Mouse (Mus musculus) left cerebral cortex, postnatal 4 days (tissue): Measurements from ENCODE around the gene Itgam. TPM values are rescaled to one million over a fixed set of nuclear protein-coding genes. Genes with fewer than 3 reads are reported as not detected.
"Not testable (repeated sequence)": the region's sequence is repeated elsewhere in the genome, so short reads cannot be mapped to it uniquely, and the experiment has no call there.

ENCODE experiments used
- DNase-seq: peaks from one replicate; pipeline ENCODE4 v3.0.0-alpha.2; 2022
- intact Hi-C: fragments of 180-260 bp; cut with DNase I; formaldehyde crosslinking; loops from one replicate; pipeline ENCODE4 v1.15.1; 2025
- total RNA-seq, 2 experiments: library from RNA; stranded (reverse); gene quantifications; 2 replicates each; pipeline ENCODE4 v1.2.3; 2021

Itgam gene
- 1 to 10 TPM; 2.1 to 2.2 TPM for total RNA-seq

DNA sequence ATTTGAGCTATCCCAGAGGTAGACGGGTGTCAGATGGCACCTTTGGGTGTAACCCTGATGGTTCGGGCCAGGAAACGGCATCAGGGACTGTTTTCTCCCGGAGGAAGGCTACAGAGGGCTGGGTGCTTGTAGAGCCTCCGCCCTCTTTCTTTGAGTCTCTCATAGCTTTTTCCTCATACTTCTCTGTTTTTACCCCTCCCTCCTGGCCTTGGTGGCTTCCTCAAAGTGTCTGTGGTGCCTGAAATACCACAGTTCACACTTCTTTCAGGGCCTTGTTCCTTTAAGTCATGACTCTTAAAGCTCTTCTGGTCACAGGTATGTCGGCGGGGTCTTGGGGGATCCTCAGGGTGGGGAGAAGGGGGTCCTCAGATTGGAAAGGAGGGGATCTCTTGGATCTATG lies at the start of gene Itgam, which contains the start of gene Gm49368:
Gene Itgam, plus strand, starts transcription at position 185 of the 400 bp plus-strand sequence.
Gene Gm49368, plus strand, starts transcription at position 228 of the 400 bp plus-strand sequence.
- DNase-seq: no peak
- intact Hi-C loops: no loop called here

- intact Hi-C loops: no loop called here
- DNase-seq: no peak
Measured at GRCm38 (mm10) chr7:128013116-128013515, 49.3 kb upstream of the Itgam start.

GRCm38 (mm10) chr7:128016134-128016533 lies 46.3 kb upstream of the Itgam start:
- intact Hi-C loops, DNase-seq: not testable (repeated sequence)

DNA sequence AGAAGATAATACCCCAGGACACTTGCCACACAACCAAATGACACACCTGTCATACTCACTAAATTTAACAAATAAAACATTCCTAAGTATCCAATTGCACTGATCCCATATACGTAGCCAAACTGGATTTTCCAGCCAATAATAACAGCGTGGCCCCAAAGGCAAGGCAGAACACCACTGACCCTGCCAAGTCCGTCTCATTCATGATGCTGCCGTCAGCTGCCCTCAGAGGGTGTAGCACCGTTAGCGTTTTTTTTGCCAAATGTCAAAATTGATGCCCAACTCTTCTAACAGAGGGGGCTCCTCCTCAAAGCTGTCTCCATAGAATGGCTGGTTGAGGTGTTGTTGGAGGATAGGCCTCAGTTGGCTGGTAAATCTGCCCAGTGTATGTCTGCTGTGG lies 45.8 kb upstream of the Itgam start:
- no peak for DNase-seq
- intact Hi-C loops: no loop called here

DNA sequence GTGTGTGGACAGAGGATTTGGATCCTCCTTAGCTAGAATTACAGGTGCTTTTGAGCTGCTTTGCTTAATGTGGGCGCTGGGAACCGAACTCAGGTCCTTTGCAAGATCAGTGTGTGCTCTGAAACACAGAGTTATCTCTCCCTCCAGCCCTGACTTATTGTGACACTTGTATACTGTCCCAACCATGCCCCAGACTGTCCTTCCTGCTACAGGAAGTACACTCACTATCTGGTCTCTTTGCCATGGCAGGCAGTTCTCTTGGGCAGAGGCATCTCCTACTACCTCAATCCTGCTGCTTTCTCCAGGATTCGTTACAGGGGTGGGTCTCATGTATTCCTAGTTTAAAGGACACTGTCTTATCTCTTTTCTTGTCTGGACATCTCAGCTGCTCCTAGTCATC lies 44.2 kb upstream of the Itgam start:
- DNase-seq: no peak
- intact Hi-C loops: no loop called here

GRCm38 (mm10) chr7:128019187-128019586 lies 43.3 kb upstream of the Itgam start:
- DNase-seq: no peak
- intact Hi-C loops: no loop called here

DNA sequence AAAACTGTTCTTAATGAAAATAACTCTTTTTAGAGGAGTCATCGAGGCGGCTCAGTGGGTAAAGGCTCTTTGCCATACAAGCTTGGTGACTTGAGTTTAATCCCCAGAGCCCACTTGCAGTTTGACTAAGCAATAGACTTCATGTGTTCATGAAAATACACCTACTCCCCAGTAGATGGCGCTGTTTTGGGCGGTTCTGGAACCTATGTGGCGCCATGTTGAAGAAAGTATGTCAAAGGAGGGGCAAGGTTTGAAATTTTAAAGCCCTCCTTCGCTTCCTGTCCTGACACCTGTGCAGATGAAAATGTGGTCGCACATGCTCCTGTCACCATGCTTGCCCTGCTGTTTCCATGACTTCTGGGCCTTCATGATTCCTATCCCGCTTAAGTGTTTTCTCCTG lies 39.5 kb upstream of the Itgam start:
- intact Hi-C loops: no loop called here
- no peak for DNase-seq

- intact Hi-C loops: no loop called here
- DNase-seq: no peak
Measured at GRCm38 (mm10) chr7:128023565-128023964, 38.9 kb upstream of the Itgam start.

- intact Hi-C loops: no loop called here
- no peak for DNase-seq
Measured at GRCm38 (mm10) chr7:128024364-128024763, 38.1 kb upstream of the Itgam start.

- intact Hi-C loops: no loop called here
- DNase-seq: no peak
Measured at GRCm38 (mm10) chr7:128024932-128025331, 37.5 kb upstream of the Itgam start.

DNA sequence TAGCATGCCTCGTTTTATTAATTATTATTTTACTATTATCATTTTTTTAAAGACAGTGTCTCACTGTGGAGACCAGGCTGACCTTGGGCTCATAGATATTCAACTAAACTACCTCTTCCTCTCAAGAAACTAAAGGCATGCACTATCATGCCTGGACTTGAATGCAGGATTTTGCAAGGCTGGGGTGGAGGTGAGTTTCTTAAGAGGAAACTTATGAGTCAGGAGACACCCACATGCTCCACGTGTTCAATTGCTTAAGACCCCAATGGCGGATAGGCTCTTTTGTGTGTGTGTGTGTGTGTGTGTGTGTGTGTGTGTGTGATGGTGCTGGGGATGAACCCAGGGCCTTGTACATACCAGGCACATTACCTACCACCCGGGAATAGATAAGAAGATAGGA lies 37.1 kb upstream of the Itgam start:
- DNase-seq: no peak
- intact Hi-C loops: no loop called here

- intact Hi-C loops: no loop called here
- peak; percentile 13 for DNase-seq
Measured at GRCm38 (mm10) chr7:128031403-128031976, 30.9 kb upstream of the Itgam start.

- intact Hi-C loops: no loop called here
- DNase-seq: no peak
Measured at GRCm38 (mm10) chr7:128032290-128032988, 30.0 kb upstream of the Itgam start.

DNA sequence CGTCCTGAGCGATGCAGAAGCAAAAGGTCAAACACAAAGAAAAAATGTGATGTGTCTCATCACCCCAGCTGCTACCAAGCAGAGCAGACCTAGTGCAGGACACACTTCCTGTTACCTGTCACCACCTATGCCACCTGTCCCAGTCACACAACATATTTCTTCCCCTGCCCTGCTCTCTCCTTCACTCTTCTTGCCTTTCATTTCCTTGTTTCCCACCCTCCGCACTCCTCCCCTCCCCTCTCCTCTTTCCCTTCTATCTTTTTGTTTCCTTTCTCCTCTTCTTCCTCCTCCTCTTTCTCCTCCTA lies 29.5 kb upstream of the Itgam start:
- DNase-seq: no peak

DNA sequence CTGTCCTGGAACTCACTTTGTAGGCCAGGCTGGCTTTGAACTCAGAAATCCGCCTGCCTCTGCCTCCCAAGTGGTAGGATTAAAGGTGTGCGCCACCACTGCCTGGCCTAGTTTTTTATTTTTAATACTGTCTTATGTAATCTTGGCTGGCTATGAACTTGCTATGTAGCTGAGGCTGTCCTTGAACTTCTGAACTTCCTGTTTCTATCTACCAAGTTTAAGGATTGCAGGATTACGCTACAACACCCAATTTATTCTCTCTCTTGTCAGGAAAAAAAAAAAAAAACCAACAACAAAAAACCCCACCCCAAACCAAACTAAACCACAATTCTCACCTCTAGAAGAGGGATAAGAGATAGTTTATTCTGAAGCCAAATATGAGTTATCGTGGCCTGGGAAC lies 28.8 kb upstream of the Itgam start:
- DNase-seq: no peak
- intact Hi-C loops: no loop called here

More for the DNA sequence above, 29.5 kb upstream of the Itgam start:
- intact Hi-C loops: no loop called here

- intact Hi-C loops, DNase-seq: not testable (repeated sequence)
Measured at GRCm38 (mm10) chr7:128042161-128042820, 20.1 kb upstream of the Itgam start.

GRCm38 (mm10) chr7:128044142-128044785 lies 18.2 kb upstream of the Itgam start:
- intact Hi-C loops: no loop called here
- peak; percentile 7 for DNase-seq

- intact Hi-C loops: no loop called here
Measured at GRCm38 (mm10) chr7:128045640-128046039, 16.8 kb upstream of the Itgam start.

GRCm38 (mm10) chr7:128048819-128049218 lies 13.6 kb upstream of the Itgam start:
- DNase-seq: no peak
- intact Hi-C loops: no loop called here

More at GRCm38 (mm10) chr7:128045640-128046039, 16.8 kb upstream of the Itgam start:
- DNase-seq: no peak

DNA sequence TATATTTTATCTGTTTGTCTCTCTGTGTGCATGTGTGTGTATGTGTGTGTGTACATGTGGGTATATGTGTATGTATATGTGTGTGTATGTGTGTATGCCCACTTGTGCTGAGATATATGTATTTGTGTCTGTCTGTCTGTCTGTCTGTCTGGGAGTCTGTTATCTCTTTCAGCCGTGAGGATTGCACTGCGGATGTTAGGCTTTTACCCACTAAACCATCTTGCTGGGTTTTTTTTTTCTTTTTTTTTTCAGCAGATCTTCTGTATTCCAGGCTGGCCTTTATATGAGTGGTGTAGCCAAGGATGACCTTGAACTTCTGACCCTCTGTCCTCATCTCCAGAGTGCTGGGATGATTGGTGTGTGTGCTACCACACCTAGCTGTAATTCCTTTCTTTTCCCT lies 13.2 kb upstream of the Itgam start:
- DNase-seq: no peak
- intact Hi-C loops: no loop called here

DNA sequence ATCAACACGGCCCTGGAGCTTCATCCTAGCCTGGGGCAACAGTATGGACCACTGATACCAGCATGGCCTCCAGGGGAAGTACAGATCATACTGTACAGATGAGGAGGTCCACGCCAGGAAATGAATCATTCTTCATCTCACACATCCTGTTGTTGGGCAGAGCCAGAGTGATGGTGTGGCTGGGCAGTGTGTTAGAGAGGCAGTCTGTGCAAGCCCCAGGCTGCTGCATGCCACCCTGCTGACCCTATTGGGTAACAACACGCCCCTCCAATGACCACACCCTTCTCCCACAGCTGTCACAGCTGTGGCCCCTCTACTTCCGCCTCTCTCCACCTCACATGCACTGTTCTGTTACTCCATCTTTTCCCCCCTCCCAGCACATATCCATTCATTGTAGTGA lies 11.7 kb upstream of the Itgam start:
- intact Hi-C loops: no loop called here
- no peak for DNase-seq

GRCm38 (mm10) chr7:128053061-128053460 lies 9.4 kb upstream of the Itgam start:
- no peak for DNase-seq

More at GRCm38 (mm10) chr7:128053061-128053460, 9.4 kb upstream of the Itgam start:
- intact Hi-C loops: no loop called here
